Mouse (Mus musculus): Measurements from ENCODE around the gene Hyal2. TPM values are rescaled to one million over a fixed set of nuclear protein-coding genes. Genes with fewer than 3 reads are reported as not detected.

Hyal2 gene
- polyA plus RNA-seq, 1 experiment, result 34.2 TPM

DNA sequence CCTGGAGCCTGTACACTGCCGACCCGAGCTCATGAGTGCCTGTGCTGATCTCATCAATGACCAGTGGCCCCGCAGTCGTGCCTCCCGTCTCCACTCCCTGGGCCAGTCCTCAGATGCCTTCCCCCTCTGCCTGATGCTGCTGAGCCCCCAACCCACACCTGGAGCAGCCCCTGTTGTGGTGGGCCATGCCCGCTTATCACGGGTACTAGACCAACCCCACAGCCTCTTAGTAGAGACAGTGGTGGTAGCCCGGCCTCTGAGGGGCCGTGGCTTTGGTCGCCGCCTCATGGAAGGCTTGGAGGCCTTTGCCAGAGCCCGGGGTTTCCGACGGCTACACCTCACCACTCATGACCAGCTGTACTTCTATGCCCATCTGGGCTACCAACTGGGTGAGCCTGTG is 15.4 kb downstream of the Hyal2 start:
- Histone ChIP-seq H3K36me3 (ENCODE audit: control insufficient read depth, insufficient read depth) (no peaks in the 10 kb centered on the region), H3K79me2 (ENCODE audit: control insufficient read depth, insufficient read depth) (peaks cover 10% of the 10 kb centered on the region), H3K27me3 (ENCODE audit: control insufficient read depth, insufficient read depth, insufficient read length) (no peaks in the 10 kb centered on the region), H3K4me2 (ENCODE audit: low read depth) (no peak overlapping the region), H3K4me3 (no peak overlapping the region), H3ac (ENCODE audit: control insufficient read depth, insufficient read length) (no peak overlapping the region)
- TF ChIP-seq MYOD1 (IDR thresholded peaks at IDR 0.05; ENCODE audit: control insufficient read depth in 1 of 3, insufficient read length in 2 of 3, low read depth in 2 of 3) (no peak), POLR2AphosphoS2 (IDR thresholded peaks at IDR 0.05; ENCODE audit: insufficient read length, low read depth) (peak; percentile 24)

DNA sequence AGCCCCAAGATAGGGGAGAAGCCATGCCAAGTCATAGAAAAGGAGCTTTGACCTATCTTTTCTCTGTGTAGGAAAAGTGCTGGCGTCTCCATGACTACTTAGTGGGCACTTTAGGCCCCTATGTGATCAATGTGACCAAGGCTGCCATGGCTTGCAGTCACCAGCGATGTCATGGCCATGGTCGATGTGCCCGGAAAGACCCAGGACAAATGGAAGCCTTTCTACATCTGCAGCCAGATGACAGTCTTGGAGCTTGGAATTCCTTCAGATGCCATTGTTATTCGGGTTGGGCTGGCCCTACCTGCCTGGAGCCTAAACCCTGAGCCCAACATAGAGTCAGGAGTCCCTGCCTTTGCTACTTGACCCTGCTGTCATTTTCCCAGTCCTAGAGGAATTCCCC is 18.8 kb downstream of the Hyal2 start:
- peak overlapping the region; percentile 12 for H3K4me2 ChIP-seq (ENCODE audit: low read depth)
- H3K4me3 ChIP-seq, result peak overlapping the region; percentile 53

DNA sequence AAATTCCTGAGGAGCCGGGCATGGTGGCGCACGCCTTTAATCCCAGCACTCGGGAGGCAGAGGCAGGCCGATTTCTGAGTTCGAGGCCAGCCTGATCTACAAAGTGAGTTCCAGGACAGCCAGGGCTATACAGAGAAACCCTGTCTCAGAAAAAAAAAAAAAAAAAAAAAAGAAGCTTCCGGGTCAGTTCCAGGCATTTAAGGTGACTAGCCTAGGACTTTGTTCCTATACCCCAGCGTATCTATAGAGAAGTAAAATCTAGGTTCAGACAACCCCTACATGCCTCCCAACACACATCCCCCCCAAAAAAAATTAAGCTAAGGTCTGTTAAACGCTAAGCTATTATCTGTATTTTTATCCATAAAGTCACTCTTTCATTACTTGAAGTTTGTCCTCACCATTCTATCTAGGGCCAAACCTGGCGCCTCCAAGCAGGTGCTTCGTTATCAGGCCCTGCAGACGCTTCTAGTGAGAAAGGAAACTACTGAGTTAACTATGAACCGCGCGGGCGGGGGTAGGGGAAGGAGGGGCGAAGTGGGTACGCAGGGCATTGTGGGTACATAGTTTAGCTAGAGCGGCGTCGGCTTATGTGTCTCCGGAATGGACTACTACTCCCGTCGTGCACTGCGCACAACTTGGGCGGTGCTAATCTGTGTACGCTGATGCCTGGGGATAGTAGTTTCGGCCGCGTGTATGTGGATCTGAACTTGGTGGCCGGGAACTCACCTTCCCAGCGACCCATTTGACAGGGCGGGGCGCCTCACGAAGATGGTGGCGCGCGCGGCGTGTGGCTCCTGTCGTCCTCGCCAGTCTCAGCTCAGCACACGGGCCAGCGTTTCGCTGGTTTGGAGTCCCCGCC is 19.5 kb downstream of the Hyal2 start, which contains the start of gene Ifrd2:
TSS of gene Ifrd2 (plus strand) at position 669 of the 859 bp plus-strand sequence.
- H3K4me3 ChIP-seq, result peak within 1 kb of the TSS; percentile 53
- H3K4me2 ChIP-seq (ENCODE audit: low read depth), result peak within 1 kb of the TSS; percentile 88
- peak within 1 kb of the TSS; percentile 48 for H3ac ChIP-seq (ENCODE audit: control insufficient read depth, insufficient read length)
- TF ChIP-seq USF1 (IDR thresholded peaks at IDR 0.05; ENCODE audit: low read depth) (no peak), MYOD1 (IDR thresholded peaks at IDR 0.05; ENCODE audit: control insufficient read depth in 1 of 3, insufficient read length in 2 of 3, low read depth in 2 of 3) (no peak), SRF (IDR thresholded peaks at IDR 0.05; ENCODE audit: control insufficient read depth, insufficient read length, low read depth) (no peak), POLR2A (IDR thresholded peaks at IDR 0.05; ENCODE audit: insufficient read length, low read depth) (peak; percentile 75), E2F4 (IDR thresholded peaks at IDR 0.05; ENCODE audit: insufficient read depth) (peak; percentile 10), MYOG (IDR thresholded peaks at IDR 0.05; ENCODE audit: control insufficient read depth in 1 of 3, insufficient read depth in 1 of 3, insufficient read length in 2 of 3, low read depth in 2 of 3) (no peak), POLR2AphosphoS2 (IDR thresholded peaks at IDR 0.05; ENCODE audit: insufficient read length, low read depth) (peak; percentile 88), MAX (IDR thresholded peaks at IDR 0.05; ENCODE audit: low read depth) (no peak), REST (IDR thresholded peaks at IDR 0.05; ENCODE audit: insufficient read depth, insufficient read length) (no peak), CEBPB (IDR thresholded peaks at IDR 0.05; ENCODE audit: insufficient read depth, poor library complexity, severe bottlenecking) (no peak)
- H3K79me2 ChIP-seq (ENCODE audit: control insufficient read depth, insufficient read depth), result peaks cover 14% of the 10 kb centered on the region
- H3K36me3 ChIP-seq (ENCODE audit: control insufficient read depth, insufficient read depth), result no peaks in the 10 kb centered on the region
- no peaks in the 10 kb centered on the region for H3K27me3 ChIP-seq (ENCODE audit: control insufficient read depth, insufficient read depth, insufficient read length)

More for the DNA sequence above, 18.8 kb downstream of the Hyal2 start:
- Histone ChIP-seq H3K36me3 (ENCODE audit: control insufficient read depth, insufficient read depth) (no peaks in the 10 kb centered on the region), H3ac (ENCODE audit: control insufficient read depth, insufficient read length) (no peak overlapping the region), H3K27me3 (ENCODE audit: control insufficient read depth, insufficient read depth, insufficient read length) (no peaks in the 10 kb centered on the region), H3K79me2 (ENCODE audit: control insufficient read depth, insufficient read depth) (peaks cover 15% of the 10 kb centered on the region)
- TF ChIP-seq SRF (IDR thresholded peaks at IDR 0.05; ENCODE audit: control insufficient read depth, insufficient read length, low read depth) (no peak), POLR2AphosphoS2 (IDR thresholded peaks at IDR 0.05; ENCODE audit: insufficient read length, low read depth) (no peak), MYOG (IDR thresholded peaks at IDR 0.05; ENCODE audit: control insufficient read depth in 1 of 3, insufficient read depth in 1 of 3, insufficient read length in 2 of 3, low read depth in 2 of 3) (no peak), MAX (IDR thresholded peaks at IDR 0.05; ENCODE audit: low read depth) (no peak), USF1 (IDR thresholded peaks at IDR 0.05; ENCODE audit: low read depth) (no peak), TCF3 (IDR thresholded peaks at IDR 0.05; ENCODE audit: insufficient read length, low read depth) (no peak), CEBPB (IDR thresholded peaks at IDR 0.05; ENCODE audit: insufficient read depth, poor library complexity, severe bottlenecking) (no peak), REST (IDR thresholded peaks at IDR 0.05; ENCODE audit: insufficient read depth, insufficient read length) (no peak), E2F4 (IDR thresholded peaks at IDR 0.05; ENCODE audit: insufficient read depth) (no peak), MYOD1 (IDR thresholded peaks at IDR 0.05; ENCODE audit: control insufficient read depth in 1 of 3, insufficient read length in 2 of 3, low read depth in 2 of 3) (no peak), TCF12 (IDR thresholded peaks at IDR 0.05; ENCODE audit: insufficient read depth, poor library complexity, severe bottlenecking) (no peak), POLR2A (IDR thresholded peaks at IDR 0.05; ENCODE audit: insufficient read length, low read depth) (no peak)

DNA sequence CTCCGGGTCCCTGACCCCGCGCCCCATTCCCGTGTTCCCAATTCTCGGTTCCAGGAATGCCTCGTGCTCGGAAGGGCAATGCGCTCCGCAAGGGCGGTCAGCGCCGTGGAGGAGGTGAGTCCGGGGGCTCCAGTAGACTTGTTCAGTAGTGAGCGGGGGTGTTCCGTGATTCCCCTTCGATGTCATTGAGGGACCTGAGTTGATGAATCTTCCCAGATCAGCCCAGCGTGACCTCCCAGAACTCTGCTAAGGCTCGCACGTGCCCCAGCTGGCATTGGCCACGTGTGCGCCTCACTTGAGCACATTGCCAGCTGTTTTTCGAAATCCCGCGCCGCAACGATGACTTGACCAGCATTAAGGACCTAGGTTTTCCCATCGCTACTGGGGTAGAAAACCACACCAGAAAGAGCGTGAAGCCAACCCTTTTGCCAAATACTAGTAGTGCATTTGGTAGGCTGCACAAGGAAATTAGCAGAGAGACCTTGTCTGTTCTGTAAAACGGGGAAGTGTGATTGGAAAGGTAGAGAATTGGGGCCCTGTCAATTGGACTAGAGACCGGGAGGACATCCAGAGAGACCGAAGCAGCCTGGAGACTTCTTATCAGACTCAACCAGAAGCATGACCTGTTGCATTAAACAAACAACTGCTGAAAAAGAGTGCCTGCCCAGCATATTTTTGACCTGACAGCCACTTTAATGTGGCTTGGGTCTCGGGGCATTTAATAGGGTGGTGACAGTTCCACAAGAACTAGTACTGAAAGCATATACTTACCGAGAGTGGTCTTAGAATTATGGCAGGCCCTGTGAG is 20.3 kb downstream of the Hyal2 start:
- no peaks in the 10 kb centered on the region for H3K36me3 ChIP-seq (ENCODE audit: control insufficient read depth, insufficient read depth)
- TF ChIP-seq MYOG (IDR thresholded peaks at IDR 0.05; ENCODE audit: control insufficient read depth in 1 of 3, insufficient read depth in 1 of 3, insufficient read length in 2 of 3, low read depth in 2 of 3) (peak in 2 of 3 experiments; percentile 15 to 69), MYOD1 (IDR thresholded peaks at IDR 0.05; ENCODE audit: control insufficient read depth in 1 of 3, insufficient read length in 2 of 3, low read depth in 2 of 3) (peak in 1 of 3 experiments; percentile 36), MAX (IDR thresholded peaks at IDR 0.05; ENCODE audit: low read depth) (peak; percentile 91), USF1 (IDR thresholded peaks at IDR 0.05; ENCODE audit: low read depth) (peak; percentile 35), POLR2A (IDR thresholded peaks at IDR 0.05; ENCODE audit: insufficient read length, low read depth) (no peak), POLR2AphosphoS2 (IDR thresholded peaks at IDR 0.05; ENCODE audit: insufficient read length, low read depth) (no peak), E2F4 (IDR thresholded peaks at IDR 0.05; ENCODE audit: insufficient read depth) (peak; percentile 91)

More for the DNA sequence above, 20.3 kb downstream of the Hyal2 start:
- Histone ChIP-seq H3K4me3 (peak overlapping the region; percentile 53), H3ac (ENCODE audit: control insufficient read depth, insufficient read length) (peak overlapping the region; percentile 48), H3K27me3 (ENCODE audit: control insufficient read depth, insufficient read depth, insufficient read length) (no peaks in the 10 kb centered on the region), H3K79me2 (ENCODE audit: control insufficient read depth, insufficient read depth) (peaks cover 14% of the 10 kb centered on the region), H3K4me2 (ENCODE audit: low read depth) (peak overlapping the region; percentile 88)

All from myocyte (in vitro differentiated cells).